Mouse (Mus musculus): ENCODE data around the gene Wscd1. TPM values are rescaled to one million over a fixed set of nuclear protein-coding genes. Genes with fewer than 3 reads are reported as not detected.

Wscd1 gene
- polyA plus RNA-seq, 1 experiment from 2014 or later: 23.1 TPM

- no peaks in the 10 kb centered on the region for H3K27me3 ChIP-seq (replicated peaks; ENCODE audit: control insufficient read depth, insufficient read depth, low read length)
- WGBS: 86% methylated on average over 2 of the region's 2 CpGs
- no peak for ATAC-seq
- H3K4me2 ChIP-seq (ENCODE audit: low read length): no peak overlapping the region
- H3K36me3 ChIP-seq (ENCODE audit: control insufficient read depth, insufficient read depth, low read length): no peaks in the 10 kb centered on the region
- DNase-seq (ENCODE audit: low spot score): no peak
- H3K9me3 ChIP-seq (replicated peaks; ENCODE audit: control insufficient read depth, low read length): no peaks in the 10 kb centered on the region
- no peak overlapping the region for H3K27ac ChIP-seq (ENCODE audit: low read depth, low read length)
- no peak overlapping the region for H3K9ac ChIP-seq (ENCODE audit: low read length)
- no peak overlapping the region for H3K4me3 ChIP-seq (ENCODE audit: low read depth, low read length)
- no peaks in the 10 kb centered on the region for H3K4me1 ChIP-seq (ENCODE audit: control insufficient read depth, insufficient read depth, low read length)
These were observed 58.8 kb downstream of the Wscd1 start for GRCm38 (mm10) chr11:71808521-71808920.

DNA sequence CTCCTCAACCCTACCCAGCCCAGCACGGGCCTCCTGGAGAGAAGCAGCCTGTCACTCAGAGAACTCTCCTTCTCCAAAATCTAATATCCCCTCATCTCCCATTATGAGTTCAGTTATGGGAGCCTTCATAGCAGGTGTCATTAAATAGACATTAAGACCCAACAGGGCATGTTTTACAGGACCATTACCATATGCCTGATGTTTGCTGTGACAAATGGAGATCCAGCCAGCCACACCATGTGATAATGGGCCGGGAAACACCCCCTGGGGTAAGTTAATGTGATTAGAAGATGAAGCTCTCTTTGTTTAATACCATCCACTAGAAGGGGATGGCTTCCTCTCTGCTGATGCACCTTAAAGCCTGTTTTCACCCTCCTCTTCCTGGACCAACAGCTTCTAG is 62.1 kb downstream of the Wscd1 start:
- H3K27me3 ChIP-seq (replicated peaks; ENCODE audit: control insufficient read depth, insufficient read depth, low read length): no peaks in the 10 kb centered on the region
- ATAC-seq: no peak
- no peak overlapping the region for H3K4me3 ChIP-seq (ENCODE audit: low read depth, low read length)
- no peaks in the 10 kb centered on the region for H3K4me1 ChIP-seq (ENCODE audit: control insufficient read depth, insufficient read depth, low read length)
- H3K9ac ChIP-seq (ENCODE audit: low read length): no peak overlapping the region
- no peak overlapping the region for H3K27ac ChIP-seq (ENCODE audit: low read depth, low read length)
- WGBS: 54% methylated on average over 2 of the region's 2 CpGs
- H3K4me2 ChIP-seq (ENCODE audit: low read length): no peak overlapping the region
- no peaks in the 10 kb centered on the region for H3K9me3 ChIP-seq (replicated peaks; ENCODE audit: control insufficient read depth, low read length)
- DNase-seq (ENCODE audit: low spot score): no peak
- H3K36me3 ChIP-seq (ENCODE audit: control insufficient read depth, insufficient read depth, low read length): no peaks in the 10 kb centered on the region

DNA sequence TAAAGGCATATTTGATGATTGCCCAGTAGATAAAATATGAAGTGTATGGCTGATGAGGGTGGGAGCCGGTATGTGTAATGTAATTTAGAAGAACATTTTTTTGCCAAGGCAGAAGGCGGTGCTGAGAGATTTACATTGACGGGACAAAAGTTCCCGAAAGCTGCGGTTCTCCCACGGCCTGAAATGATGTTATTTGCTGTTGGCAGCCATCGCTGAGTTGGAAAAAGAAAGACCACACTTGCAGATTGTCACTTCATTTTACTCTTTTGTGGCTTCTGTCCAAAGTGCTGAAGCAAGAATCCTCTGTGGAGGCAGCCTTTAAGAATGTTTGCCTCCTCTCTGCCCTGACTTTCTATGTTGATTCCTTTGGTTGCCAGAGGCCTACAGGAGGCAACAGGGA is 63.2 kb downstream of the Wscd1 start:
- WGBS: 80% methylated on average over 7 of the region's 7 CpGs
- DNase-seq (ENCODE audit: low spot score): no peak
- Histone ChIP-seq H3K27ac (ENCODE audit: low read depth, low read length) (no peak overlapping the region), H3K36me3 (ENCODE audit: control insufficient read depth, insufficient read depth, low read length) (no peaks in the 10 kb centered on the region), H3K27me3 (replicated peaks; ENCODE audit: control insufficient read depth, insufficient read depth, low read length) (no peaks in the 10 kb centered on the region), H3K4me3 (ENCODE audit: low read depth, low read length) (no peak overlapping the region), H3K9ac (ENCODE audit: low read length) (no peak overlapping the region), H3K9me3 (replicated peaks; ENCODE audit: control insufficient read depth, low read length) (no peaks in the 10 kb centered on the region), H3K4me1 (ENCODE audit: control insufficient read depth, insufficient read depth, low read length) (no peaks in the 10 kb centered on the region), H3K4me2 (ENCODE audit: low read length) (no peak overlapping the region)
- ATAC-seq: no peak

- H3K9ac ChIP-seq (ENCODE audit: low read length): no peak overlapping the region
- DNase-seq (ENCODE audit: low spot score) (no peak), ATAC-seq (no peak)
- H3K27me3 ChIP-seq (replicated peaks; ENCODE audit: control insufficient read depth, insufficient read depth, low read length): no peaks in the 10 kb centered on the region
- H3K4me2 ChIP-seq (ENCODE audit: low read length): no peak overlapping the region
- H3K4me3 ChIP-seq (ENCODE audit: low read depth, low read length): no peak overlapping the region
- no peaks in the 10 kb centered on the region for H3K9me3 ChIP-seq (replicated peaks; ENCODE audit: control insufficient read depth, low read length)
- no peaks in the 10 kb centered on the region for H3K36me3 ChIP-seq (ENCODE audit: control insufficient read depth, insufficient read depth, low read length)
- no peak overlapping the region for H3K27ac ChIP-seq (ENCODE audit: low read depth, low read length)
- no peaks in the 10 kb centered on the region for H3K4me1 ChIP-seq (ENCODE audit: control insufficient read depth, insufficient read depth, low read length)
- 54% methylated on average over 7 of the region's 7 CpGs for WGBS
These were observed 64.8 kb downstream of the Wscd1 start for GRCm38 (mm10) chr11:71814511-71814910.

DNA sequence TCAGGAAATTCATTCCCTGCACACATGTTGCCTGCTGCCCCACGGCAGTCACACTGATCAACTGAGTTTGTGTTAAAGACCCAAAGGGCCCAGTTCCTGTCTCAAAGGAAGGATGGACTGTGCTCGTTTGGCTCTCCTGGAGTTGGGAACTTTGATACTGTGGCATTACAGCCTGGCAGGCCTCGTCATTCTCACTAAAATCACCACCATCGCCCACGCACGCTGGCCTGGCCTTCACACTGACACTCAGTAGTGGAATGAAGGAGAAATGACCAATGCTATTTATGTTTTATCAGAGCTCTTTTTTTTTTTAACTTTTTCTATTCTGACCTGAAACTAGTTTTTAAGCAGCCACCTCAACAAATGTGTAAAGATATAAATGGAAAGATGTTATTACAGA is 65.6 kb downstream of the Wscd1 start:
- ATAC-seq (no peak), DNase-seq (ENCODE audit: low spot score) (no peak)
- no peaks in the 10 kb centered on the region for H3K27me3 ChIP-seq (replicated peaks; ENCODE audit: control insufficient read depth, insufficient read depth, low read length)
- H3K36me3 ChIP-seq (ENCODE audit: control insufficient read depth, insufficient read depth, low read length): no peaks in the 10 kb centered on the region
- WGBS: 86% methylated on average over 6 of the region's 6 CpGs
- H3K4me1 ChIP-seq (ENCODE audit: control insufficient read depth, insufficient read depth, low read length): no peaks in the 10 kb centered on the region
- H3K9me3 ChIP-seq (replicated peaks; ENCODE audit: control insufficient read depth, low read length): no peaks in the 10 kb centered on the region
- H3K4me2 ChIP-seq (ENCODE audit: low read length): no peak overlapping the region
- H3K27ac ChIP-seq (ENCODE audit: low read depth, low read length): no peak overlapping the region
- H3K9ac ChIP-seq (ENCODE audit: low read length): no peak overlapping the region
- no peak overlapping the region for H3K4me3 ChIP-seq (ENCODE audit: low read depth, low read length)

- H3K9ac ChIP-seq (ENCODE audit: low read length): no peak overlapping the region
- no peak for ATAC-seq
- H3K36me3 ChIP-seq (ENCODE audit: control insufficient read depth, insufficient read depth, low read length): no peaks in the 10 kb centered on the region
- no peaks in the 10 kb centered on the region for H3K9me3 ChIP-seq (replicated peaks; ENCODE audit: control insufficient read depth, low read length)
- 68% methylated on average over 3 of the region's 3 CpGs for WGBS
- H3K4me2 ChIP-seq (ENCODE audit: low read length): no peak overlapping the region
- no peak overlapping the region for H3K4me3 ChIP-seq (ENCODE audit: low read depth, low read length)
- H3K4me1 ChIP-seq (ENCODE audit: control insufficient read depth, insufficient read depth, low read length): peaks cover 4% of the 10 kb centered on the region; the same call in 1 of the 2 replicates
- no peaks in the 10 kb centered on the region for H3K27me3 ChIP-seq (replicated peaks; ENCODE audit: control insufficient read depth, insufficient read depth, low read length)
- DNase-seq (ENCODE audit: low spot score): no peak
- no peak overlapping the region for H3K27ac ChIP-seq (ENCODE audit: low read depth, low read length)
These were observed 67.2 kb downstream of the Wscd1 start for GRCm38 (mm10) chr11:71816918-71817317.

GRCm38 (mm10) chr11:71817341-71817740 is 67.6 kb downstream of the Wscd1 start:
- Histone ChIP-seq H3K27me3 (replicated peaks; ENCODE audit: control insufficient read depth, insufficient read depth, low read length) (no peaks in the 10 kb centered on the region), H3K4me1 (ENCODE audit: control insufficient read depth, insufficient read depth, low read length) (peaks cover 4% of the 10 kb centered on the region; the same call in 1 of the 2 replicates), H3K36me3 (ENCODE audit: control insufficient read depth, insufficient read depth, low read length) (no peaks in the 10 kb centered on the region), H3K4me3 (ENCODE audit: low read depth, low read length) (no peak overlapping the region), H3K9me3 (replicated peaks; ENCODE audit: control insufficient read depth, low read length) (no peaks in the 10 kb centered on the region), H3K27ac (ENCODE audit: low read depth, low read length) (no peak overlapping the region), H3K9ac (ENCODE audit: low read length) (no peak overlapping the region), H3K4me2 (ENCODE audit: low read length) (no peak overlapping the region)
- DNase-seq (ENCODE audit: low spot score) (no peak), ATAC-seq (no peak)
- WGBS: 89% methylated on average over 4 of the region's 4 CpGs

GRCm38 (mm10) chr11:71818111-71818510 is 68.4 kb downstream of the Wscd1 start:
- DNase-seq (ENCODE audit: low spot score) (no peak), ATAC-seq (no peak)
- no peaks in the 10 kb centered on the region for H3K27me3 ChIP-seq (replicated peaks; ENCODE audit: control insufficient read depth, insufficient read depth, low read length)
- no peak overlapping the region for H3K27ac ChIP-seq (ENCODE audit: low read depth, low read length)
- no peak overlapping the region for H3K9ac ChIP-seq (ENCODE audit: low read length)
- peaks cover 4% of the 10 kb centered on the region; the same call in 1 of the 2 replicates for H3K4me1 ChIP-seq (ENCODE audit: control insufficient read depth, insufficient read depth, low read length)
- no peak overlapping the region for H3K4me2 ChIP-seq (ENCODE audit: low read length)
- no peaks in the 10 kb centered on the region for H3K36me3 ChIP-seq (ENCODE audit: control insufficient read depth, insufficient read depth, low read length)
- 86% methylated on average over 5 of the region's 5 CpGs for WGBS
- no peak overlapping the region for H3K4me3 ChIP-seq (ENCODE audit: low read depth, low read length)
- no peaks in the 10 kb centered on the region for H3K9me3 ChIP-seq (replicated peaks; ENCODE audit: control insufficient read depth, low read length)

DNA sequence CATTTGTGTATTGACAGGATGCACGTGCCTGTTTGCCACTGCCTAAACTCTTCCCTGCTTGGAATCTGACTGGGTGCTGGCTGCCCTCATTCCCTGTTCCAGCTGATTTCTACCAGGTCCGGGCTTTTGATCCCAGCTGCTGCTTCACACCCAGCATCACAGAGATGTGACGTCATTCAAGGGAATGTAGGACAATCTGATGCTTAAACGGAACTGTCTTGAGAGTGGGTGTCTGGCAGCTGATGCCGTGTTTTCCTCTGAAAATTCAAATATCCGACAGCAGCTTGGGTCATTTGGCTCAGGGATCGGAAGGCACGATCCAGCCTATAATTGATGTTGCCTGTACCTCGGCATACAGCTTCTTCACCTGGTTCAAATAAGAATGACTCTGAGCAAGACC is 70.2 kb downstream of the Wscd1 start:
- Histone ChIP-seq H3K9me3 (replicated peaks; ENCODE audit: control insufficient read depth, low read length) (no peaks in the 10 kb centered on the region), H3K27ac (ENCODE audit: low read depth, low read length) (no peak overlapping the region), H3K36me3 (ENCODE audit: control insufficient read depth, insufficient read depth, low read length) (no peaks in the 10 kb centered on the region), H3K4me1 (ENCODE audit: control insufficient read depth, insufficient read depth, low read length) (peaks cover 4% of the 10 kb centered on the region), H3K4me3 (ENCODE audit: low read depth, low read length) (no peak overlapping the region), H3K9ac (ENCODE audit: low read length) (no peak overlapping the region), H3K4me2 (ENCODE audit: low read length) (no peak overlapping the region), H3K27me3 (replicated peaks; ENCODE audit: control insufficient read depth, insufficient read depth, low read length) (no peaks in the 10 kb centered on the region)
- WGBS: 87% methylated on average over 9 of the region's 9 CpGs
- ATAC-seq (no peak), DNase-seq (ENCODE audit: low spot score) (no peak)
